Mouse (Mus musculus) neural tube, embryonic 14.5 days (tissue): ENCODE measurements around the gene Pycr2. TPM values are rescaled to one million over a fixed set of nuclear protein-coding genes. Genes with fewer than 3 reads are reported as not detected.

Experiments used
- ATAC-seq: fragments of 200-750 bp; cut with Nextera tagmentation; 2 replicates; pipeline ENCODE4 v1.8.0; 2017; ENCODE audit warnings: low read depth, mild to moderate bottlenecking, moderate TSS enrichment, moderate library complexity
- H3K27ac ChIP-seq: fragments of 300-500 bp; sonication (generic); 2 replicates; pipeline ENCODE4 v1.5.1; 2014; ENCODE audit warnings: low read depth, mild to moderate bottlenecking, control low read depth, low read length, moderate library complexity, mixed read lengths
- H3K27me3 ChIP-seq: fragments of 300-500 bp; sonication (generic); 2 replicates; pipeline ENCODE4 v1.6.1; 2014; ENCODE audit warnings: low read length; ENCODE audit not compliant: control insufficient read depth, insufficient read depth
- H3K36me3 ChIP-seq: fragments of 300-500 bp; sonication (generic); 2 replicates; pipeline ENCODE4 v1.6.1; 2014; ENCODE audit warnings: low read length, mixed read lengths; ENCODE audit not compliant: control insufficient read depth, insufficient read depth
- H3K4me1 ChIP-seq: fragments of 300-500 bp; sonication (generic); 2 replicates; pipeline ENCODE4 v1.6.1; 2014; ENCODE audit warnings: low read length; ENCODE audit not compliant: control insufficient read depth, insufficient read depth
- H3K4me2 ChIP-seq: fragments of 300-500 bp; sonication (generic); 2 replicates; pipeline ENCODE4 v1.6.1; 2014; ENCODE audit warnings: mild to moderate bottlenecking, low read depth, low read length, control low read depth
- H3K4me3 ChIP-seq: fragments of 300-500 bp; sonication (generic); 2 replicates; pipeline ENCODE4 v1.5.1; 2014; ENCODE audit warnings: low read depth, low read length, control low read depth, mixed read lengths
- H3K9ac ChIP-seq: fragments of 300-500 bp; sonication (generic); replicated peaks from 2 replicates; pipeline ENCODE4 v1.6.1; 2014; ENCODE audit warnings: low read depth, mild to moderate bottlenecking, control low read depth, low read length, mixed read lengths
- H3K9me3 ChIP-seq: fragments of 300-500 bp; sonication (generic); 2 replicates; pipeline ENCODE4 v1.6.1; 2016; ENCODE audit warnings: low read length; ENCODE audit not compliant: control insufficient read depth
- WGBS: fragments of 180-500 bp; shearing (Covaris S2); extraction: QIAGEN DNeasy Blood & Tissue Kit; methylation state at CpG from one replicate; pipeline ENCODE4 v1.1.7; 2014; 5-methylcytosine and 5-hydroxymethylcytosine counted together
- polyA plus RNA-seq: library from polyadenylated mRNA; unstranded; fragments of >200 nt; fragmentation: Nextera tagmentation; extraction: Ambion mirVana; gene quantifications from 2 replicates; pipeline ENCODE4 v1.2.1, GENCODE M21; 2014

The Pycr2 gene
- polyA plus RNA-seq, 1 experiment from 2014 or later, result 65.9 TPM

DNA sequence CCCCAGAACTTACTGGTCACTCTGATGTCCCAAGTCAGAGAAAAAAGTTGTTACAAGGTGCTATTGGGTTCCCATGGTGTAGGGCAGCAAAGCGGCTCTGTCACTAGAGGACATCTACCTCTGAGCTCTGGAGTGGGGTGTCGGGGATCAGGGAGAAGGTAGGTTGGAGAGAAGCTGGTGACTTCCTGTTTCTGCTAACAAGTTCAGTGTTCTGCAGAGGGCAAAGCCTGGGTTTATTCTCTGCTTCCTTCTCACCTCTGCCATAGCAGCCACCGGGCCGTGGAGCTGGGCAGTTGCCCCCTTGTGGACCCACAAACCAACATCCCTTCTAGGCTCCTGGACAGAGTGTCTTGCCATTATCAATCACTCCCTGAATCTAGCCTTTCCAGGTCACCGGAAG, 8.7 kb downstream of the Pycr2 start:
- ATAC-seq, result no peak
- Histone ChIP-seq H3K4me1 (no peaks in the 10 kb centered on the region), H3K36me3 (no peaks in the 10 kb centered on the region), H3K27me3 (no peaks in the 10 kb centered on the region), H3K4me3 (no peak overlapping the region), H3K27ac (no peak overlapping the region), H3K9me3 (no peaks in the 10 kb centered on the region), H3K4me2 (no peak overlapping the region), H3K9ac (no peak overlapping the region)
- WGBS, result 83% methylated on average over 5 of the region's 5 CpGs

DNA sequence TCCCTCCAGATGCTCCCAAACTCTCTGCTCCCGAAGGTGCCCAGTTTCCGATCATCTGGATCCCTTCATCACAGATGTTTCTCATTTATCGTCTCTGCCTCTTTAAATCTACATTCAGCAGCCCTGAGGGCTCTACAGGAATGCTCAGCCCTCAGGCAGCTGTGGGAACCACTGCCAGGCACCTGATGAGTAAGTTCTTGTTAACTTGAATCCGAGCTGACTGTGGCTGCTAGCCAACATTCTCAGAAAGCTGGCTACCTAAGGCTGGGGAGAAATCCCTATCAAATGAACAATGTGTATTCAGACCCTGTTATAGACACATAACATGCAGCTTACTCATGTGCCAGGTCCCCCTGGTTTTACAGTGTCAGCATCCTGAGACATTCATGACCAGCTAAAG, 9.7 kb downstream of the Pycr2 start:
- no peaks in the 10 kb centered on the region for H3K9me3 ChIP-seq
- no peaks in the 10 kb centered on the region for H3K36me3 ChIP-seq
- no peaks in the 10 kb centered on the region for H3K27me3 ChIP-seq
- no peak overlapping the region for H3K4me3 ChIP-seq
- 58% methylated on average over 4 of the region's 4 CpGs for WGBS
- no peak overlapping the region for H3K4me2 ChIP-seq
- no peaks in the 10 kb centered on the region for H3K4me1 ChIP-seq
- no peak overlapping the region for H3K27ac ChIP-seq
- no peak overlapping the region for H3K9ac ChIP-seq
- no peak for ATAC-seq

DNA sequence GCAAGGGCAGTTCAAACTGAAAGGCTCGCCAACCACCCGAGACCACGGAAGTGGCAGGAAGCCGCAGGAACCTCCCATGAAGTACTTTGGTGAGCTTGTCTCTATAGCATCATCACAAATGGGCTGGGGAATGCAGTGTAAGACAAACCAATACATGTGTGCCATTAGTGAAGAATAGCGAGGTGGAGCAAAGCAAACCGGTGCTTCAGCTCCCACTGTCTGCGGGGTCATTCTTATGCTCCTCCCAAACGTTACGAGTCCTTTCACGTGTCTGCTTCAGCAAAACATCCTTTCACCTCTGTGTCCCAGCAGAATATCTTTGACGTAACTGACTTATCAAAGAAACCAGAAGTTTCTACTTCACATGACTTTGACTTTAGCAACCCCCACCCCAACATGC, 12.3 kb downstream of the Pycr2 start:
- WGBS, result 88% methylated on average over 11 of the region's 11 CpGs

DNA sequence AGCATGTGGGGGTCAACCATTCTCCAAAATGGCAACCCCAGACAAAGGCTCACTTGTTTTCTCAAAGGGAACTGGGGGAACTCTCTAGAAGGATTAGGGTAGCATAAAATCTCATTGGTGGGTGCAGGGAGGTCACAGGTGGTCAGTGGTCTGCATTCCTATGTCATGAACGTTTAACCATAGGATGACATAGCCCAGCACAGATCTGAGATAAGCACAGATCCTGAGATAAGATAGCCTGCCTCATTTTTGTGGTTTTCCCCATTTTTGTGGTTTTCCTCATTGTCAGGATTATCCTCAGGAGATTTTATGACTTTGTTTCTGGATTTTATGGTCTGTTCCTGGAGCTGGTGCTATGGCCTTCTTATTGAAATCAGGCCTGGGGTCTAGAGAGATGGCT, 13.0 kb downstream of the Pycr2 start:
- ATAC-seq, result no peak
- H3K9me3 ChIP-seq, result no peaks in the 10 kb centered on the region
- WGBS, result 87% methylated on average over 1 of the region's 1 CpGs
- no peak overlapping the region for H3K27ac ChIP-seq
- H3K4me3 ChIP-seq, result no peak overlapping the region
- H3K27me3 ChIP-seq, result no peaks in the 10 kb centered on the region
- H3K4me2 ChIP-seq, result no peak overlapping the region
- no peaks in the 10 kb centered on the region for H3K4me1 ChIP-seq
- H3K9ac ChIP-seq, result no peak overlapping the region
- no peaks in the 10 kb centered on the region for H3K36me3 ChIP-seq

More for the DNA sequence above, 12.3 kb downstream of the Pycr2 start:
- H3K4me3 ChIP-seq, result no peak overlapping the region
- no peak overlapping the region for H3K9ac ChIP-seq
- H3K4me1 ChIP-seq, result no peaks in the 10 kb centered on the region
- no peaks in the 10 kb centered on the region for H3K27me3 ChIP-seq
- no peak for ATAC-seq
- H3K27ac ChIP-seq, result no peak overlapping the region
- no peak overlapping the region for H3K4me2 ChIP-seq
- H3K9me3 ChIP-seq, result no peaks in the 10 kb centered on the region
- no peaks in the 10 kb centered on the region for H3K36me3 ChIP-seq

DNA sequence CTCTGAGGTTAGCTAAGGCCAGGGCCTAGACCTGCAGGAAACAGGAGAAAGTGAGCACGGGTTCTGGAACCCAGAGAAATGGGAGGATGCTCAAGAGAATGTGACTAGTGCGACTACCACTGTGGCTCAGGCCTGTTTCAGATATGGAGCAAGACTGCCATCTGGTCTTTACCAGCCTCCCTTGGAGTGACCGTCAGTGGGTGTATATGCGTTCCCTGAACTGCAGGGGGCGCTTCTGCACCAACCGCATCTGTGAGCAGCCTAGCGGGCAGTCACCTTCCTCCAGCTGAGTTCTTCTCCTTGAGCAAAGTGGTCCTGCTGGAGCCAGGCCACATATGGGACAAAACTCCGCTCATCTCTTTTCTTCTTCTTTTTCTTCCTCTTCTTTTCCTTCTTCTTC, 15.6 kb downstream of the Pycr2 start:
- Histone ChIP-seq H3K9me3 (no peaks in the 10 kb centered on the region), H3K27ac (no peak overlapping the region), H3K4me1 (no peaks in the 10 kb centered on the region), H3K9ac (no peak overlapping the region), H3K27me3 (no peaks in the 10 kb centered on the region), H3K36me3 (no peaks in the 10 kb centered on the region), H3K4me3 (no peak overlapping the region), H3K4me2 (no peak overlapping the region)
- WGBS, result 33% methylated on average over 8 of the region's 8 CpGs
- ATAC-seq, result no peak

DNA sequence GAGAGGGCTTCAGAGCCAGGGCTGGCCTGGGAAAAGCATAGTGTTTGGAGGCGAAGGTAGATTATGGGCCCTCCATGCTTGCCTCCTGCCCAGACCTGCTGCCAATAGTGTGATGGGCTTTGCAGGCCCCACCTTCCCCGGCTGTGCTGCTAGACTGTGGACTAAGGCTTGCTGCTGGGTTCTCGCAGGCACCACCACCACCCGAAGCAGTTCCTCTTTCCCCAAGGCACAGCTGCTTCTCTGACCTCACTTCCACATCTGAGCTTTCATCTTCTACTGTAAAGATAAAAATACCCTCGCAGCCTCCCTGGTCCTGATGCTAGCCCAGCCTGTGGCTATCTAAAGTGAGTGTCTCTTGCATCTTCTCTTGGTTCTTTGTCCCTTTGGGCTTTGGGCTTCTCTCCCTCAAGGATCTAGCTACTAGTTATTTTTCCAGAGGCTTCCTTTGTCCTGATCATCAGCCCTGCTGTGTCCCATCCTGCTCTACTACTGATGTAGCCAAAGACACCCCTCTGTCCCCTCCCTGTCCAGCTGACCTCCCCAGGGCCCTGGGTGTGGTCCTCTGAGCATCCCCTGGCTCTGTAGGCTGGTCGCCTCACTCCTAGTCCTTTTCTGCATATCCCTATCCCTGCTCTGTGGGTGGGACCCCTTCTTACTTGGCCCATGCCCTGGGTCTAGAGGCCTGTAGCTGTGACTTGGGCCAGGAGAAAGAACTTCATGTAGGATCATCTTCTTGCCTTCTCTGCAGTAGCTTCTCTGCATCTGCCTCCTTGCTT, 18.4 kb downstream of the Pycr2 start:
- ATAC-seq, result no peak
- Histone ChIP-seq H3K4me1 (no peaks in the 10 kb centered on the region), H3K4me3 (no peak overlapping the region), H3K9ac (no peak overlapping the region), H3K4me2 (no peak overlapping the region), H3K27ac (no peak overlapping the region), H3K36me3 (no peaks in the 10 kb centered on the region), H3K9me3 (no peaks in the 10 kb centered on the region), H3K27me3 (no peaks in the 10 kb centered on the region)
- 72% methylated on average over 6 of the region's 6 CpGs for WGBS

DNA sequence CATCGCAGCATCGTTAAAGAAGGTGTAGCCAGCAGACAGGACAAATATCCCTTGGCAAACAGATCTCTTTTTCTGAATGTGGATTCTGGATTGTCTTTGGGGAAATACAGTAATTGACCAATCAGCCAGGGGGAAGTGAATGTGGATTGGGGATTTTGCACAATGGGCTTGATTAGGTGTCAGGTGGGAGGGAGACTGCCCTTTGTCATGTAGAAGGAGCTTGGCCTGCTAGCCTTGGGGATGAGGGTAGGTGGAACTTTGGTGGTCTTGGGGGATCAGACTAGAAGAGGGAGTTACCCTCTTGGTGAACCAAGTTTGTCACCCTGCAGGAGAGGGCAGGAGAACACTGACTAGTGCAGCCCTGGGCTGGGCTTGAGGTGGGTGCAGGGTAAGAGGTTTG, 20.6 kb downstream of the Pycr2 start:
- Histone ChIP-seq H3K4me2 (no peak overlapping the region), H3K4me1 (no peaks in the 10 kb centered on the region), H3K9ac (no peak overlapping the region), H3K36me3 (no peaks in the 10 kb centered on the region), H3K27me3 (no peaks in the 10 kb centered on the region), H3K4me3 (no peak overlapping the region), H3K9me3 (no peaks in the 10 kb centered on the region), H3K27ac (no peak overlapping the region)
- WGBS, result 18% methylated on average over 2 of the region's 2 CpGs
- no peak for ATAC-seq

DNA sequence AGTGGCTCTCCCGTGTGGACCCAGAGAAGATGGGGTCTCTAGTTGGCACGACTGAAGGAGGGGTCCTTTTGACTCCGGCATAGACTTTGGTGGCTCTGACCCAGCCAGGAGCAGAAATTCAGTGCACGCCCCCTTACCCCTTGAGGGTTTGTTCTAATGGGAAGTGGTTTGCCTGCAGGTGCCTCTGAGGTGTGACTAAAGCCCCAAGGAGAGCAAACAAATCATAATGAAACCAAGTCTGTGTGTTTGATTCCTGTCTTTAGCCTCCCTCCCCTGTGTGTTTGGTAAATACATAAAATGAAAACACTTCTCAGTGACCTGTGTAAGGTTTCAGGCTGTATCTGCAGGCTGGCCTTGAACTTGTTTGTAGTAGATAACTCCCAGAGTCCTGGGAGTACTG, 22.2 kb downstream of the Pycr2 start:
- Histone ChIP-seq H3K4me3 (no peak overlapping the region), H3K36me3 (no peaks in the 10 kb centered on the region), H3K9me3 (no peaks in the 10 kb centered on the region), H3K4me1 (no peaks in the 10 kb centered on the region), H3K27me3 (no peaks in the 10 kb centered on the region), H3K27ac (no peak overlapping the region), H3K4me2 (no peak overlapping the region), H3K9ac (no peak overlapping the region)
- ATAC-seq, result no peak
- WGBS, result 68% methylated on average over 4 of the region's 4 CpGs

DNA sequence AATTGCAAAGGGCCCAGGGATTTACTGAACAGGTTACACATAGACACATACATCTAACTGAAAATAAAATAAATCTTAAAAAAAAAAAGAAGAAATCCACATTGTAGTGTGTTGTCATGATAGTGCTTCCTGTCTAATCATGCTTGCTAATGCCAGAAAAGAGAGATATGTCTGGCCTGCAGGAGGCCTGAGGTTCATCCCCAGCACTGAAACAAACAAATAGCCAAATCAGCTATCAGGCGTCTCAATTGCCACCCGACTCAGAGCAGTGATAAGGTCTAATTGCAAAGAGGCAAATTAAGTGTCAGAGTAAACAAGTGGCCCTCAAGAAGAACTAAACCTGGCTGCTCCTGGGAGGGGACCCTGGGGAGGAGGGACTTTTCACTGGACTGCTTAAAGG, 25.5 kb downstream of the Pycr2 start:
- ATAC-seq, result no peak
- Histone ChIP-seq H3K4me1 (no peaks in the 10 kb centered on the region), H3K9ac (no peak overlapping the region), H3K27ac (no peak overlapping the region), H3K36me3 (no peaks in the 10 kb centered on the region), H3K4me2 (no peak overlapping the region), H3K9me3 (no peaks in the 10 kb centered on the region), H3K27me3 (0 out of 2 replicates have a peak, but pooled peaks cover 1% of the 10 kb centered on the region), H3K4me3 (no peak overlapping the region)
- 46% methylated on average over 2 of the region's 2 CpGs for WGBS
